Mouse (Mus musculus): ENCODE measurements at regions not wholly inside any gene's neighbourhood (a gene's known extent, or its start where the extent isn't known, plus 50 kb on each side); places are given as distances from the start of the nearest gene placed in this dataset.

DNA sequence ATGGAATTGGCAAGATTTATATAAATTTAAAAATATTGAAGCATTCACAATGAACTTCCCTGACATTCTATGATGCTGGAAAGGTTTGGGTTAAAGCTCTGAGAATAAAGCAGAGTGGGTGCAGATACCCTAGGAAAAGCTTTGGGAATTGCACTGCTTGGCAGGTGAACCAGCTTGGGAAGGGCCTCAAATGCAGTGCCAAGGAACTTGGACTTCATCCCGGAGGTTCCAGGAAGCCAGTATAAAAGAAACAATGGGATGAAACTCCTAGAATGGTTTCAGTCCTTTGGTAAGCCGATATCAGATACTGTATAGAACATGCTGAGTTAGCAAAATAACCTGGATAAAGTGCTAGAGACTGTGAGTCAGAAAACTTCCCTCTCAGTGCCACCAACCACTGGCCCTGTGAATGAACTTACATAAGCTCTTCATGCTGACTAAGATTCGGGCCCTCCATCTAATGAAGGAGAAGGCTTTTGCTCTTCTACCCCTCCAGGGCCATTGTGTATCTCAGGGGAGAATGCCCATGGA is 873.6 kb downstream of the Epha4 start:
- intact Hi-C loops (cut with DNase I): no loop called here

- intact Hi-C loops (cut with DNase I): no loop called here
These were observed 872.2 kb downstream of the Epha4 start for GRCm38 (mm10) chr1:76642703-76643102.

DNA sequence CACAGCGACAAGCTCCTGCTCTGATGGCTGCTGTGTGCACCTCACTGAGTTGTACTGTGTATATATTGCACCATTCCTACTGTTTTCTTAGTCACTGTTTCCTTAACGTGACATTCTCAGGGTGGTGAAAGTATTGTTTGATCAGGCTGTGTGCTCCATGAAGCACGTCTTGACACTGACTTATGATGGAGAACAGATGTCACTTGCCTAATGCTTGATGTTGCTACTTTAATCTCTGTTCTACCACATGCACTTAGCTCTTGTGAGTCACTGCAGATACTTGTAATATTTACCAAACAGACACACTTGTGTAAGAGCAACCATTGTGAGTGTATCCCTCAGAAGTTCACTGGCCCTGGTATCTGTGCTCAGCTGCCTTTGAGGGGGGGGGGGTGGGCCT is 870.0 kb downstream of the Epha4 start:
- intact Hi-C loops (cut with DNase I): no loop called here

DNA sequence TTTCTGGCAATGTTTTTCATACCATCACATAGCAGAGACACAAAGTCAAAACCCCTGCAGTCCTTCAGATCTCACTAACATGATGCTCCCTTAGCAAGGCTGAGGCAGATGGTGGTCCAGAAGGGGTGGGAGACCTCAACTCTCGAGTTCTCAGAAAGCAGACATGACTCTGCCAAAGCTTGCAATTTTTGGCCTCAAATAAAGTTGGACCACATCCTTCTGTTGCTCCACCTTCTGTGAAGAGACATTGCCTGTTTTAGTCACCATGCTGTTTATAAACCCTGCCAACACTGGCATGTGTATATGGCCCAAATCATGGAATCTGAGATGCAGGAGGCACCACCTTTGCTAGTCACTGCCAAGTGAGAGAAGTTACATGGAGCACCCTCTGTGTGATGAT is 860.1 kb downstream of the Epha4 start:
- intact Hi-C loops (cut with DNase I): no loop called here

DNA sequence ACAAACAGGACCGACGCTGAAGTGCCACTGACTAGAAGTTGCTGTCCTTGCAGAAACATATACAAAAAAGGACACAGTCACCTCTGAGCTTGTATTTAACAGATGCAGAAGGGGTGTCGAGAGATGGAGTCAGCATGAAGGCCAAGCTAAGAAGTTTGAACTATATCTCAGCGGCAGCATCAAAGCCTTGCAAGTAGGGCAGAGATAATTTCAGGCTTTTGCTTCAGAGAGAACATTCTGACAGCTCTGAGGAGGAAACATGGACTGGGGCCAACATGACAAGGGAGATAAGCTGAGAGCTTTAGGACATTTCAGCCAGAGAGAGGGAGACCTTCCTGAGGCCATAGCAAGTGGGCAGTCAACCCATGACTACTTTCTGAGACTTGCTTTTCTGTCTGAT is 856.7 kb downstream of the Epha4 start:
- intact Hi-C loops (cut with DNase I): no loop called here

GRCm38 (mm10) chr1:76660146-76660545 is 854.7 kb downstream of the Epha4 start:
- intact Hi-C loops (cut with DNase I): no loop called here

DNA sequence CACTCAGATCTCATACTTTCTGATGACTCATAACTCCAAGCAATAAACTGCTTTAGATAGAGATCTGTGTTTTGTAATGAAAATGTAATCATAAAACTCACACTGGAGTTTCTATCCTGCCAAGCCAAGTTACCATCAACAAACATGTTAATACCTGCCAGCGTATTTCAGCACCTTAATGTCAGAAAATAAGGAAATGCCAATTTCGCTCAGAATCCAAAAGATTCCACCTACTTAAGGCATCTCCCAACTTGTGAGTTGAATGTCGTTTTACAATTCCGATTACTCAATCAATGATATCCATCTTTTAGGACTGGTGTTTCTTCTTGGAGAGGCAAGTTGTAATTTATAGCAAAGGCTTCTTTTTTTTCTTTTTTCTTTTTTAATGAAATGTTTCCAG is 850.5 kb downstream of the Epha4 start:
- intact Hi-C loops (cut with DNase I): no loop called here

- intact Hi-C loops (cut with DNase I): no loop called here
These were observed 838.1 kb downstream of the Epha4 start for GRCm38 (mm10) chr1:76676836-76677235.

GRCm38 (mm10) chr1:76705556-76705955 is 809.3 kb downstream of the Epha4 start:
- intact Hi-C loops (cut with DNase I): no loop called here

DNA sequence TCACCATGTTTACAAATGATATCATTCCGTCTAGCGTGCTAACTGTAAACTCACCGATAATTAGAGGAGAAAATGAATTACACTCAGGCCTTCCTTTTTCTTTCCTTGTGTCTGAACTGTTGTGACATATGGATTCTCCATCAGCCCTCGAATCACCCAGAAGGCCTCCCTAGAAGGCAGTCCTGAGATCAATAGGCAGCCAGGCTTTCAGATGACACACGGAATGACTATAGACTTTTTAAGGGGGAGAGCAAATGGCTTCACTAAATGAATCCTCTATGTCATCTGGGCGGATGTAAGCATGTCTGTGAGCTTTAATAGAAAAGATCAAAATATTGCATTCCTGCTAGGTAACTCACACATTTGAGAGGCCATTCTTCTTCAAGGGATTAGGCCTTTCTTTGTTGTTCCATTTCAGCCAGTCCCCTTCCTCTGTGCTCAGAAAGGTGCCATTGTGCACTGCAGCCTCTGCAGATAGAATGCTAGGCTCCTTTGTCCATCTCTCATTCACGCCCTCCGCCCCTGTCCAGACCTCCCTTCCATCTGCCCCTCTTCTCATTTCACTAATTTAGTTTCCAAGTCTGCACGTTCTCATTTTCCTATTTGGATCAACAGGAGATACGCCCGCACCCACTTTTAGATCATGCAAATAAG is 797.1 kb downstream of the Epha4 start:
- intact Hi-C loops (cut with DNase I): no loop called here

GRCm38 (mm10) chr1:76724453-76724852 is 790.4 kb downstream of the Epha4 start:
- intact Hi-C loops (cut with DNase I): no loop called here

- intact Hi-C loops (cut with DNase I): no loop called here
These were observed 777.9 kb downstream of the Epha4 start for GRCm38 (mm10) chr1:76737003-76737402.

DNA sequence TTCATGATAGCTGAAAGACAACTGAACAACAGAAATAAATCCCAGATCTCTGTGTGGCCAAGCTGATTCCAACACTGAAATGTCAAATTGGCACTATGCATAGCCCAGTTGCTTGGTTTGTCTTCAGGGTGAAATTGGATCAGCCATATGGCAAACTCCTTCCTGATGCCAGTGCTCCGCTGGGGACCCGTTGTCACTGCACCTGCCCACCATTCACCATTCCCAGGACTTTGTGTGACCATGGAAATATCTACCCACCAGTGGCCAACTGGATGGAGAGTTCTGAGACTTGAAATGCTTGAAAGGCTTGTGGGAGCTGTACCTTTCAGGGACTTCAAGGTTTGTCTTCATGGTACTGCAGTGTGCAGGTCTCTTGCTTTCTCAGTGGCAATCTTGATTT is 777.2 kb downstream of the Epha4 start:
- intact Hi-C loops (cut with DNase I): no loop called here

DNA sequence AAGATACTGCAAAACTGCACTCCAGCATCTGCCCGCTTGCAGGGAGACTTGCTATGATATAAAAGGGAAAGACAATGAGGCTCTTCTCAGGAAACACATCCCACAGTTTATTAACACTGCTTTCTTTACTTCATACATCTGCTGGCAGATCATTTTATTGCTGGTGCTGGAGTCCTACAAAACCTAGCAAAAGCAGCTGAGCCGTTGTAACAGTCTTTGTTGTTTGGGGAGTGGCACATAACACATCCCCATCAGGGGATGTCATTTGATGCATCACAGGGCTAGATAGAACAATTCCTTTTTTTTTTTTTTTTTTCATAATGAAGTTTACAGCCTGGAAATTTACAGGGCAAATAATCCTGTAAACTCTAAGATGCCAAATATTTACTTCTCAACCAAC is 742.2 kb downstream of the Epha4 start:
- intact Hi-C loops (cut with DNase I): no loop called here

DNA sequence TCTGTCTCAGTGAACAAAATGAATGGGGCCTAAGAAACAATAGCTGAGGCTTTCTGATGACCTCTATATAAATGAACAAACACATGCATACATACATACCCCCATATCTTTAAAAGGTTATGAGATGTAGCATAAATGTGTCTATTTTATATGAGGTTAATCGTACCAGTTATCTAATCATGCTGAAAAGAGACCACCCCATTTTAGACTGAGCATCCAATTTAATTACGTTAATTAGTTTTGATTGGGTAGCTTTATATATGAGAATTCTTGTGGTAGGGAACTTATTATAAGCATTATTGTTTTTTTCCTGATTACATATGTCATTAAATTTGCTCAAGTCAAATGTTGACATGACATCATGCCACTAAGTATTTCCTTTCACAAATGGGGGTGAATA is 728.0 kb downstream of the Epha4 start:
- intact Hi-C loops (cut with DNase I): no loop called here

DNA sequence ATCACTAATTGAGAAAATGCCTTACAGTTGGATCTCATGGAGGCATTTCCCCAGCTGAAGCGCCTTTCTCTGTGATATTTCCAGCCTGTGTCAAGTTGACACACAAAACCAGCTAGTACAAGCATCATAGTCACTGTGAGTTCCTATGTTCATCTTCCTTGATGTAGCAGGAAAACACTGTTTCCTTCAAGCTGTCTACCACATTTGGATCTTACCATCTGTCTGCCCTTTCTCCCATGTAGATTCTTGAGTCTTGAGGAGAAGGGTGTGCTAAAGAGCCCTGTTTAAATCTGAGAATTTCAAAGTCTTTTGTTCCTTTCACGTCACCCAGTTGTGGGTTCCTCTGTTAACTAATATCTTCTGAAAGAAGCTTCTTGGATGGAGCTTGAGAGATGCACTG is 721.5 kb downstream of the Epha4 start:
- intact Hi-C loops (cut with DNase I): no loop called here

GRCm38 (mm10) chr1:76819906-76820305 is 695.0 kb downstream of the Epha4 start:
- intact Hi-C loops (cut with DNase I): no loop called here

- intact Hi-C loops (cut with DNase I): no loop called here
These were observed 693.3 kb downstream of the Epha4 start for GRCm38 (mm10) chr1:76821610-76822009.

GRCm38 (mm10) chr1:76829690-76830089 is 685.2 kb downstream of the Epha4 start:
- intact Hi-C loops (cut with DNase I): no loop called here

DNA sequence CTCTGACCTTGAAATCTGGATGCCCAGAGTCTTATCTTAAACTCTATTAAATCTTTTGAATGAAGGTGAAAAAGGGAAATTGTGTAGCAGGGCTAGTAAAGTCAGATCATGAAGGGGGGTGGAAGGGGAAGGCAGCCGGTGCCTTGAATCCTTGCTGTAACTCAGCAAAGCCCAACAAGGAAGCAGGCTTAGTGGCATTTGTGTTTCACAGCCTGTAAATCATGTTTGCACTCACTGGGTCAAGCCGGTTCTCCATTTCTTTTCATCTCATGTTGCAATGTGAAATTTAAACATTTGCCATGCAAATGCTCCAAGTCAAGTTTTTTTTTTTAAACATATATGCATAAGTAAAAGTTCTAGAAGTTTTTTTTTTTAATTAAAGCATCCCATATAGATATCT is 682.6 kb downstream of the Epha4 start:
- intact Hi-C loops (cut with DNase I): no loop called here

DNA sequence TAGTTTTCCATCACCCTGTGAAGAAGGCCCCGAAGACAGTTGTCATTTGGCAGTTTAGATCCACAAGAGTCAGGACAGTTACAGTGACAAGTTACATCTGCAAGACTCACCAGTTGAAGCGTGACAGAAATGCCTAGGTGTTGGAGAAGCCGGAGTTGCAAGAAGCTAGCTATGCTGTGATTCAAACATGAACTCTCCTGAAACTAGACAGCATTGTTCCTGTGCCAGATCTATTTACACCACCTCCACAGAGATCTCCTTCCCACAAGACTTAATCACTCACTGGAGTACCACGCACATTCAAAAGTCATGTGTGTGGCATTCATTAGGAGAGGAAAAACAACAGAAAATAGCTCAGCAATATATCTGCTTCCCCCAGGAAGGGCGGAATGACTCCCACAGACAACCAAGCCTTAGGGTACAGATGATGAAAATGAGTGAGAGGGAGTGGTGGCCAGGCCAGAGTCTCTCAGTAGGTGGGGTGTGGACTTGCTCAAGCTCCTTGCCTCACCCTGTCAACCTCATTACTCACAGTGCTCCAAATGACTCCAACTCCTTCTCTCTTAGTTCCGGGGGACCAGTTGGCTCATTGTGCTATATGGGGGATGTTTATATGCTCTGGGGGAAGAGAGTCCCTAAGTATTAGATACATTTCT is 679.7 kb downstream of the Epha4 start:
- intact Hi-C loops (cut with DNase I): no loop called here

DNA sequence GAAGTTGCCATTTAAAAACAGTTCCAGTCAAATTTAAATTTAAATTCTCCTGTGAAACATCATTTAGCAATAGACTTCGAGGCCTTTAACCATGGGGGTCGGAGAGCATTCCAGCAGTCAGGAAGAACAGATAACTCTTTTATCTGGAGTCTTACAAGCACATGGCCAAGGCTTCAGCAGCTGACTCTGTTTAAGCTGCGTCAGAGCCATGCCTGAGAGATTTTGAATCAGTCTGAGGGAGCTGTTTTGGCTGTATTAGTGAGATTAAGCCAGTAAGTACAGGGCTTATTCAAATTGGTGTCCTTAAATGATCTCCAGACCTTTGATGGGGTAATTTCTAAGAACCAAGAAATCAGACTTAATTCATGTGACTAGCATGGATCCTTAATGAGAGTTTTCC is 665.5 kb downstream of the Epha4 start:
- intact Hi-C loops (cut with DNase I): no loop called here

DNA sequence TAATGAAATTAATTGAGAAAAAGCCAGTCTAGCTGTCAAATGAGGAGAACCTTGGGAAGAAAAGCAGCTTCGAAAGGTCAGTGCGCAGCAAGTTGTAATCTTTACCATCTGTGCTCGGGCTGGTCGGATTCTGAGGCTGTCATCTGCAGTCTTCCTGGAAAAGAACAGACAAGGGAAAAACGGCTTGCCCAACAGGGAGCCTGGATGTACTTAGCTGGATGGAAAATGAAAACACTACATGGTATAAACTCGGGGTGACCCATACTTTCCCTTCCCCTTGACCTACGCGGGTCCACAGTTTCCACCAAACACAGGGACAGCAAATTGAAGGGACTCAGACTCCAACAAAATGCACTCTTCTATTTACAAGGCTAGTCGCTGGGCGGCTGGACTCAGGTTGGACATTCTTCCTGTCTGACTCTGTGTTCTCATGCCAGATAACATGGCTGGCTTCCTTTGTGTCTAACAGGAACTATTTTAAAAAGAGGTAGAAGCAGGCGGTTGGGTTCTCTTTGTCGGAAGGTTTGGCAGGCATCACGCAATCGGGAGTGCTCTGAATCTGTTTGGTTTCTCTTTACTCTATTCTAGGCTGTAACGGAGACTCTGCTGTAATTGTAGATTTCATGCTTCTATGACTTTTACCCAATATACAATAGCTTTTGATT is 648.5 kb downstream of the Epha4 start:
- intact Hi-C loops (cut with DNase I): no loop called here
